Mouse (Mus musculus) embryonic facial prominence, embryonic 15.5 days (tissue): ENCODE measurements at regions not wholly inside any gene's neighbourhood (a gene's known extent, or its start where the extent isn't known, plus 50 kb on each side); places are given as distances from the start of the nearest gene placed in this dataset.

Source experiments
- ATAC-seq: fragments of 200-750 bp; cut with Nextera tagmentation; 2 replicates; pipeline ENCODE4 v1.8.0; 2017; ENCODE audit warnings: low read depth, moderate TSS enrichment; ENCODE audit not compliant: insufficient number of reproducible peaks, low FRiP score, low TSS enrichment
- H3K27ac ChIP-seq: fragments of 300-500 bp; sonication (generic); replicated peaks from 2 replicates; pipeline ENCODE4 v1.5.1; 2015; ENCODE audit warnings: mild to moderate bottlenecking, inconsistent platforms
- H3K27me3 ChIP-seq: fragments of 300-500 bp; sonication (generic); 2 replicates; pipeline ENCODE4 v1.6.1; 2015; ENCODE audit warnings: inconsistent platforms
- H3K36me3 ChIP-seq: fragments of 300-500 bp; sonication (generic); 2 replicates; pipeline ENCODE4 v1.6.1; 2015; ENCODE audit warnings: mild to moderate bottlenecking, inconsistent platforms
- H3K4me1 ChIP-seq: fragments of 300-500 bp; sonication (generic); 2 replicates; pipeline ENCODE4 v1.6.1; 2015; ENCODE audit warnings: inconsistent platforms
- H3K4me2 ChIP-seq: fragments of 300-500 bp; sonication (generic); replicated peaks from 2 replicates; pipeline ENCODE4 v1.6.1; 2015; ENCODE audit warnings: mild to moderate bottlenecking, inconsistent platforms
- H3K4me3 ChIP-seq: fragments of 300-500 bp; sonication (generic); replicated peaks from 2 replicates; pipeline ENCODE4 v1.5.1; 2015; ENCODE audit warnings: mild to moderate bottlenecking, inconsistent platforms
- H3K9ac ChIP-seq: fragments of 300-500 bp; sonication (generic); 2 replicates; pipeline ENCODE4 v1.6.1; 2015; ENCODE audit warnings: inconsistent platforms
- H3K9me3 ChIP-seq: fragments of 300-500 bp; sonication (generic); replicated peaks from 2 replicates; pipeline ENCODE4 v1.6.1; 2016; ENCODE audit warnings: inconsistent platforms
- WGBS: fragments of 180-500 bp; shearing (Covaris S2); methylation state at CpG from one replicate; pipeline ENCODE4 v1.1.7; 2015; 5-methylcytosine and 5-hydroxymethylcytosine counted together

DNA sequence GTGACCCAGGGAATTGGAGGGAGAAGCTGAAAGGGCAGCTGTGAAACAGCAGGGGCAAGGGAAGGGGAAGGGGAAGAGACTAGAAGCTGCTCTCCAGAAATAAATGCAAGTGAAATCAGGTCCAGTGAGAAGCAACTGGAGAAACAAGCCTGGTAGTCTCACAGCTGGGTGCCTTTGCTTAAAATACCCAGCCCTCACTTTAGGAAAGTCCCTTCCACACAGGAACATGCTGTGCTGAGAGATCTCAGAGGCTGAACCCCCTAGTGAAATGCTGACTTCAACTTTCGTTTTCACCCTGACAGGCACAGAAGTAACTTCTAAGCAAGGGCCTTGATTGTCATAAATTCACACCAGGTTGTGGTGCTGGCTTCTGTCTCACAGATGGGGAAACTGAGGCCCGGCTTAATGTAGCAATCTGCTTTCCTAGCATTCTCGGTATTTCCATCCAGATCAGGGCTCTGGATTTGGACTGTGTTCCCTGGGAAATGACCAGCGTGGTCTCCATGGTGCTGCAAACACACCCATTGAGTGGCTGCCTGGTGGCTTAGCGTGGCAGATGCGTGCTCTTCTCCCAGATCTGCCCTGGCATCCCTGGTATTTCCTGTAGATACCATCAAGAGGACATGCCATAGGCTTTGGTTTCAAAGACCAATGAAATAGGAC is 226.8 kb upstream of the 1700056E22Rik start:
- H3K4me1 ChIP-seq = peaks cover 6% of the 10 kb centered on the region; the same call in 1 of the 2 replicates
- no peak overlapping the region for H3K4me3 ChIP-seq

DNA sequence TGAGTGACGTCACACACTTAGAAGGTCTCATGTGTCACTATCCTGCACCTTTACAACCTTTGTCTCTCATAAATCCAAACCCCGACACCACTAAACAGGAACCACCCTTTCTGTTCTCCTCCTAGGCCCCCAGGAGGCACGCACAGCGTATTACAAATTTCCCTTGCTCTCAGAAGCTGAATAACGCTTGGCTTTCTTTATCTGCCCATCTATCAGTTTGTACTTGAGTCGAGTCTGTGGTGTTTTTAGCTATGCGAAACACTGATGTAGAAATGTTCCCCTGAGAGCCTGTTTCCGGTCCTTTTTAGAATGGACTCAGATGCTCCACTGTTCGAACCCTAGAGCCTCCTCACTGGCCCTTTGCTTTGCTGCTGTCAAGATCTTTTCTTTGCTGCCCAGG is 225.8 kb upstream of the 1700056E22Rik start:
- ATAC-seq = no peak
- Histone ChIP-seq H3K36me3 (no peaks in the 10 kb centered on the region), H3K9ac (no peak overlapping the region), H3K9me3 (0 out of 2 replicates have a peak, but pooled peaks cover 4% of the 10 kb centered on the region), H3K27ac (no peak overlapping the region), H3K4me2 (no peak overlapping the region), H3K4me1 (peaks cover 6% of the 10 kb centered on the region; the same call in 1 of the 2 replicates), H3K27me3 (no peaks in the 10 kb centered on the region), H3K4me3 (no peak overlapping the region)
- 81% methylated on average over 9 of the region's 9 CpGs for WGBS

More for the DNA sequence above, 226.8 kb upstream of the 1700056E22Rik start:
- Histone ChIP-seq H3K9ac (no peak overlapping the region), H3K27me3 (no peaks in the 10 kb centered on the region), H3K9me3 (0 out of 2 replicates have a peak, but pooled peaks cover 4% of the 10 kb centered on the region), H3K27ac (peak overlapping the region; percentile 44; the same call in 1 of the 2 replicates), H3K4me2 (no peak overlapping the region), H3K36me3 (no peaks in the 10 kb centered on the region)
- 75% methylated on average over 6 of the region's 6 CpGs for WGBS
- ATAC-seq = 0 out of 2 replicates have a peak, but pooled peaks have one; percentile 34

- Histone ChIP-seq H3K36me3 (no peaks in the 10 kb centered on the region), H3K27me3 (peaks cover 5% of the 10 kb centered on the region; the same call in 1 of the 2 replicates), H3K27ac (no peak overlapping the region), H3K4me1 (peaks cover 6% of the 10 kb centered on the region; the same call in 1 of the 2 replicates), H3K4me2 (no peak overlapping the region), H3K4me3 (no peak overlapping the region), H3K9me3 (0 out of 2 replicates have a peak, but pooled peaks cover 4% of the 10 kb centered on the region), H3K9ac (no peak overlapping the region)
- 93% methylated on average over 6 of the region's 6 CpGs for WGBS
- ATAC-seq = no peak
Observed at GRCm38 (mm10) chr1:184257356-184257755, 223.3 kb upstream of the 1700056E22Rik start.

DNA sequence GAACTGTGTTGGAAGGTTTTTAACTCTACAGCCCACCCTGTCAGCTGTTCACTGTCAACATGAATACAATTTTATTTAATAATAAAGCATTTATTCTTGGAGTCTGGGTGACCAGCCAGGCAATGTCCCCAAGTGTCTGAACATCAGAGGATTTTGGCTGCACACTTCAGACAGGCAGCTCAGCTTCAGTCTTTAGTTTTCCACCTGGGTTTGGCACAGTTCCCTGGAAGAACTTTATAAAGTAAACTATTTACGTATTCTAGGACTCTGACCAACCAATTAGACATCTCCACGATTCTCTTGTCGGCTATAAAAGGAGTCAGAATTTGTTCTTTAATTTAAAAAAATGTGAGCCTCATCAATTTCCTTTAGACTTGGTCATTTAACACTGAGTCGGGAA is 220.8 kb upstream of the 1700056E22Rik start:
- peaks cover 5% of the 10 kb centered on the region; the same call in 1 of the 2 replicates for H3K27me3 ChIP-seq
- no peak for ATAC-seq
- H3K27ac ChIP-seq = no peak overlapping the region
- H3K36me3 ChIP-seq = no peaks in the 10 kb centered on the region
- no peaks in the 10 kb centered on the region for H3K4me1 ChIP-seq
- 59% methylated on average over 4 of the region's 4 CpGs for WGBS
- no peak overlapping the region for H3K9ac ChIP-seq
- H3K4me3 ChIP-seq = no peak overlapping the region
- H3K9me3 ChIP-seq = 0 out of 2 replicates have a peak, but pooled peaks cover 4% of the 10 kb centered on the region
- H3K4me2 ChIP-seq = no peak overlapping the region

DNA sequence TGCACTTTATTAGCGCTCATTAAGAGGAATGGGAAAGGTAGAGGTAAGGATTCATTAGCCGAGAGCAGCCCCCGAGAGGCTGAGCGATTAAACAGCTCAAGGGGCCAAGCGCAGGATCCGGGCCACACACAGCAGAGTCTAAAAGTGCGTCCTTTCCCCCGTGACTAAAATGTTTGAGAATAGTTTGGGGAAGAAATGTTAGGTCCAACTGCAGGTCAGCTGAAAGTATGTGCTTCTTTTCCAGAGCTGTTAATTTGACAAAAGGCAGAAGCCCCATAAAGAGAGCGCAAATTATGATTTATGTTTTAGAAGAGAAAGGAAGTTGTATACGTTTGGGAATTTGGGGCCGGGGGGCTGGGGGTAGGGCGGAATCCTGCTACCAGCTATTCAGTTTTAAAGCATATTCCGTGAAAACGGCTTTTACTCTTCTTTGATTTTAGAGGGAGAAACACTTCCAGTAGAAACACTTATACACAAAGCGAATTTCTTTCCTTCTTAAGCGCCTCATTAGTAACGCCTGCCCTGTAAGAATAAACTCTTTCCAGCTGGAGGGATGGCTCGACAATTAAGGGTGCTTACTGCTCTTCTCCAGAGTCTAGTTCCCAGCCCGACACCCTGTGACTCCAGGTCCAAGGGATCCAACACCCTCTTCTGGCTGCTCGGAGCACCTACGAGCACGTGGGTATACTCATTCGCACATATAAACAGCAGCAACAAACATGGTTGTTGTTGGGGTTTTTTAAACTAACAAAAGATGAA is 210.8 kb upstream of the 1700056E22Rik start:
- Histone ChIP-seq H3K4me1 (peaks cover 14% of the 10 kb centered on the region), H3K27me3 (no peaks in the 10 kb centered on the region; the same call in 1 of the 2 replicates), H3K4me3 (no peak overlapping the region; the same call in 1 of the 2 replicates), H3K9me3 (no peaks in the 10 kb centered on the region), H3K27ac (peak overlapping the region; percentile 61), H3K9ac (no peak overlapping the region), H3K4me2 (peak overlapping the region; percentile 39), H3K36me3 (no peaks in the 10 kb centered on the region)
- 50% methylated on average over 23 of the region's 23 CpGs for WGBS
- ATAC-seq = peak; percentile 21; the same call in 1 of the 2 replicates

GRCm38 (mm10) chr1:184244296-184244695 is 210.2 kb upstream of the 1700056E22Rik start:
- no peaks in the 10 kb centered on the region for H3K9me3 ChIP-seq

DNA sequence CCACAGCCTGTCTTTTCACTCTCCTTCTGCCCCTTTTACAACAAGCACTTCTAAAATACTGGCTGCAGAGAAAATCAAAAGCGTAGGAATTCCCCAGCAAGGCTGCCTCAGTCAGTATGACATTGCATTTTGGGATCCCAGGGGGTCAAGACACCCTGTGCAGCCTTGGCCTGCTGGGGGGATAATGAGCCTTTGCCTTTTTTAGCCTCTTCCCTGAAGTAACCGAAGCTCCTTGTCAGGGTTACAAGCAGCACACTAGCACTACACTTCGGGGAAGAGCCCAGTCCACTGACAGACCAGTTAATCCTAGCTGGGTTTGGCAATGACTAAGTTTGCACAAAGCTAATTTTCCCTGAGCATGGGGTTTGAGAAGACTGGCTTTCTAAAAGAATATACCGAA is 207.7 kb upstream of the 1700056E22Rik start:
- no peaks in the 10 kb centered on the region for H3K9me3 ChIP-seq
- 49% methylated on average over 4 of the region's 4 CpGs for WGBS
- no peak overlapping the region for H3K4me3 ChIP-seq
- no peak overlapping the region for H3K4me2 ChIP-seq
- peaks cover 14% of the 10 kb centered on the region for H3K4me1 ChIP-seq
- ATAC-seq = no peak
- H3K27ac ChIP-seq = 0 out of 2 replicates have a peak overlapping the region, but pooled peaks have one; percentile 17
- peaks cover 5% of the 10 kb centered on the region for H3K27me3 ChIP-seq
- no peak overlapping the region for H3K9ac ChIP-seq
- H3K36me3 ChIP-seq = no peaks in the 10 kb centered on the region

More at GRCm38 (mm10) chr1:184244296-184244695, 210.2 kb upstream of the 1700056E22Rik start:
- WGBS = 33% methylated on average over 9 of the region's 9 CpGs
- Histone ChIP-seq H3K27ac (peak overlapping the region; percentile 61; the same call in 1 of the 2 replicates), H3K36me3 (no peaks in the 10 kb centered on the region), H3K27me3 (no peaks in the 10 kb centered on the region; the same call in 1 of the 2 replicates), H3K4me1 (peaks cover 14% of the 10 kb centered on the region), H3K9ac (no peak overlapping the region), H3K4me2 (peak overlapping the region; percentile 39), H3K4me3 (no peak overlapping the region; the same call in 1 of the 2 replicates)
- ATAC-seq = peak; percentile 55

GRCm38 (mm10) chr1:184235131-184235983 is 201.3 kb upstream of the 1700056E22Rik start:
- 22% methylated on average over 25 of the region's 25 CpGs for WGBS
- Histone ChIP-seq H3K4me3 (peak overlapping the region; percentile 28), H3K4me2 (peak overlapping the region; percentile 47), H3K9ac (no peak overlapping the region), H3K36me3 (no peaks in the 10 kb centered on the region), H3K27me3 (peaks cover 14% of the 10 kb centered on the region), H3K9me3 (no peaks in the 10 kb centered on the region), H3K27ac (no peak overlapping the region), H3K4me1 (peaks cover 11% of the 10 kb centered on the region)
- ATAC-seq = peak; percentile 51; the same call in 1 of the 2 replicates

GRCm38 (mm10) chr1:184234320-184234988 is 200.4 kb upstream of the 1700056E22Rik start:
- Histone ChIP-seq H3K9me3 (no peaks in the 10 kb centered on the region), H3K27ac (no peak overlapping the region), H3K4me2 (no peak overlapping the region), H3K27me3 (peaks cover 14% of the 10 kb centered on the region), H3K4me1 (peaks cover 11% of the 10 kb centered on the region), H3K4me3 (no peak overlapping the region), H3K9ac (no peak overlapping the region), H3K36me3 (no peaks in the 10 kb centered on the region)
- no peak for ATAC-seq
- 56% methylated on average over 8 of the region's 8 CpGs for WGBS

GRCm38 (mm10) chr1:184233741-184234255 is 199.7 kb upstream of the 1700056E22Rik start:
- no peak for ATAC-seq
- WGBS = 64% methylated on average over 5 of the region's 5 CpGs
- H3K9me3 ChIP-seq = no peaks in the 10 kb centered on the region

More at GRCm38 (mm10) chr1:184233741-184234255, 199.7 kb upstream of the 1700056E22Rik start:
- H3K27me3 ChIP-seq = peaks cover 14% of the 10 kb centered on the region
- H3K4me3 ChIP-seq = no peak overlapping the region
- no peak overlapping the region for H3K27ac ChIP-seq
- H3K4me2 ChIP-seq = no peak overlapping the region
- H3K4me1 ChIP-seq = peaks cover 11% of the 10 kb centered on the region
- no peak overlapping the region for H3K9ac ChIP-seq
- no peaks in the 10 kb centered on the region for H3K36me3 ChIP-seq
